Mouse (Mus musculus) embryonic stem cell, embryonic (primary cell): ENCODE measurements at regions not wholly inside any gene's neighbourhood (a gene's known extent, or its start where the extent isn't known, plus 50 kb on each side); places are given as distances from the start of the nearest gene placed in this dataset.
"Not testable (repeated sequence)": the region's sequence is repeated elsewhere in the genome, so short reads cannot be mapped to it uniquely, and the experiment has no call there.

Source experiments
- CTCF ChIA-PET, 4 experiments: fragments of 300-600 bp in 2 of 4; fragments of 350-600 bp in 2 of 4; sonication (Branson Sonifier 250); formaldehyde crosslinking; loops; one replicate each; lab custom pipeline; 2022; ENCODE audit warnings: inconsistent platforms in 2 of 4; lab: Charles Lee
- POLR2A ChIA-PET, 4 experiments: fragments of 300-600 bp in 2 of 4; fragments of 350-600 bp in 2 of 4; sonication (Branson Sonifier 250); formaldehyde crosslinking; loops; one replicate each; lab custom pipeline; 2022; ENCODE audit warnings: antibody characterized with exemption in 4 of 4, inconsistent platforms in 1 of 4; lab: Charles Lee

DNA sequence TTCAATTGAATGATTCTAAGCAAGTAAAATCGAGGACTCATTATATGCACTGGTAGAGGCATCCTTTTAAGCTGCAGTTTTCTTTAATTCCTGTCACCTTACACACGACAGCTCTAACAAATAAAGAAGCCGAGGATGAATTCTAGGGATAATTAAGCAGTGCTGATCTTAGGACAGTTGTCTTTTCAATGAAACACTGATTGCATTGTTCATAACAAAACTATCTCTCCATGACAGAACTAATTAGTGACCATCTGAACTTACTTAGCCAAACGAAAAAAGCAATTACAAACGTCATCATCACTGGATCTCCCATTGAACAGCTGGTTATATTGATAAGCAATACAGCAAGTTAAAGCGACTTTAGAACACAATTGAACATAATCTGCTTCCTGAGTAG, 1579.7 kb upstream of the G6pd2 start:
- POLR2A ChIA-PET: no interaction called here

DNA sequence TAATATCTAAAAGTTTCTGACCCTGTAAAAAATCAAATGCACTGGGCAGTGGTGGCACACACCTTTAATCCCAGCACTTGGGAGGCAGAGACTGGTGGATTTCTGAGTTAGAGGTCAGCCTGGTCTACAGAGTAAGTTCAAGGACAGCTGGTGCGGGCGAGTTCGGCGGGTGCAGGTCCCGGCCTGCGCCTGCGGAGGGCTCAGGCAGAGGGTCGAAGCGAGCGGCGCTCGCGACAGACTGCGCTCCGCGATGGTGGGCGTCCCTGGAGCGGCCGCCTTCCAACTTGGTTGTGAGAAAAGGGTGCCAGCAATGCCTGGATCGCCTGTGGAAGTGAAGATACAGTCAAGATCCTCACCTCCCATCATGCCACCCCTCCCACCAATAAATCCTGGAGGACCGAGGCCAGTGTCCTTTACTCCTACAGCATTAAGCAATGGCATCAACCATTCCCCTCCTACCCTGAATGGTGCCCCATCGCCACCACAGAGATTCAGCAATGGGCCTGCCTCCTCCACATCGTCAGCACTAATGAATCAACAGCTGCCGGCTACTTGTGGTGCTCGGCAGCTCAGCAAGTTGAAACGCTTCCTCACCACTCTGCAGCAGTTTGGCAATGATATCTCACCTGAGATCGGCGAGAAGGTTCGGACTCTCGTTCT, 1577.3 kb upstream of the G6pd2 start:
- POLR2A ChIA-PET: not testable (repeated sequence)
- CTCF ChIA-PET: interaction anchor here in 1 of 4 experiments (0.6 kb wide), 1 partner anchor 230 kb away, joined by 3 read pairs; no protein-coding TSS in a partner anchor

More for the DNA sequence above, 1579.7 kb upstream of the G6pd2 start:
- CTCF ChIA-PET: no interaction called here

DNA sequence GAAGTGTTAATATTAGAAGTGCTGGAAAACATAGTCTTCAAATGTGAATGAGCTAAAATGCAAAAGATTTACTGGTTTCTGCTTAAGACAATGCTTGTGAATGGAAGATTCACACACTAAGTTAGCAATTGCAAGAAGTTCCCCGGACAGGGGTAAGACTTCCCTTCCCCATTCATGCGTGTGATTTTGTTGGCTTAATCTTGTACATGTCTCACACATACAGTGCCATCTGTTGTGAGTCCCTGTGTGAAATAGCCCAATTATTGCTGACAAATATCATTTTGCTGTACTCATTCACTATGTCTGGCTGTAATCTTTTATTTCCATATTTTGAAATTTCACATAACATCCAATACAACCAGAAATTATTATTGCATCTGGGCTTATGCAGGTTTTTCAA, 1564.4 kb upstream of the G6pd2 start:
- POLR2A ChIA-PET: no interaction called here
- CTCF ChIA-PET: no interaction called here

DNA sequence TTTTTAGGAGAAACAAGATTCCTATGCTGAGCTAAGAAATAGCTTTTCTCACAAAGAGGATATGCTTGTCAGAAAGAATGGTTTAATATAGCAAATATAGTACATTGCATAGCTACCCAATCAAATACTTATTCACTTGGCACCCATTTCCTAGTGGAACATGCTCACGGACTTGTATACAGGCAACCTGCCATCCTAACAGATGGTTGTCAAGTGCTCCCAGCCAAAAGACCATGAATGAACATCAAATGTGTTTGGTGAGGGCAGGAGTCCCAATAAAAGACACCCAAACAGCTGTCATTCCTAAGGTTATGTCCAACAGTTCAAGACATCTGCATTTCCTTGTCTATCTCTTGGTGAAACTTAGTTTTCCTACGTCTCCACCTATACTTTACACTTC, 1531.9 kb upstream of the G6pd2 start:
- CTCF ChIA-PET: no interaction called here
- POLR2A ChIA-PET: no interaction called here
